Mouse (Mus musculus) ES-Bruce4 (cell line): ENCODE results near the gene Akap13.

Source experiments
- CTCF ChIP-seq: IDR thresholded peaks from one replicate; pipeline ENCODE4 v1.8.1; 2011; ENCODE audit warnings: low read depth, low read length
- POLR2A ChIP-seq: IDR thresholded peaks from one replicate; pipeline ENCODE4 v1.8.1; 2011; ENCODE audit warnings: low read length; ENCODE audit not compliant: insufficient read depth

DNA sequence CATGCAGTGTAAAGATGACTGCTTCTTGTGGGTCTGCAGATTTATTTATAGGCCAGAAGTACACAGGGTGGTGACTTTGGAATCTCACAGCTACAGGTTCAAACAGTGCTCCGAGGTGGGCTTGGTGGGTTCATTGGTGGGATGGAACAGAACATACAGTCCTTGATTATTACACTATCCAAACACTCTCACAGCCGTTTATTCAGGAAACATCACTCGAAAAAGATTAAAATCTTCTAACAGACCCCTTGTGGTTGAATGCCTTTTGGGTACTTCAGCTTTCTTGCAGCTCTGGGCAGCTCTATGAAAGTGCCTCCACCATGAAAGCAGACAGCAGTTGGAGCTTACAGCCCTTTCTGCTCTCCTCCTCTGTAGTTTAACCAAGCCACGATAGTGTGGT, 126.8 kb downstream of the Akap13 start:
- TF ChIP-seq CTCF, result no peak
- no peak for TF ChIP-seq POLR2A
